Mouse (Mus musculus): Measurements from ENCODE around the gene Lrrc29. TPM values are rescaled to one million over a fixed set of nuclear protein-coding genes. Genes with fewer than 3 reads are reported as not detected.

Lrrc29 gene
- polyA plus RNA-seq, 1 experiment: 13.2 TPM

DNA sequence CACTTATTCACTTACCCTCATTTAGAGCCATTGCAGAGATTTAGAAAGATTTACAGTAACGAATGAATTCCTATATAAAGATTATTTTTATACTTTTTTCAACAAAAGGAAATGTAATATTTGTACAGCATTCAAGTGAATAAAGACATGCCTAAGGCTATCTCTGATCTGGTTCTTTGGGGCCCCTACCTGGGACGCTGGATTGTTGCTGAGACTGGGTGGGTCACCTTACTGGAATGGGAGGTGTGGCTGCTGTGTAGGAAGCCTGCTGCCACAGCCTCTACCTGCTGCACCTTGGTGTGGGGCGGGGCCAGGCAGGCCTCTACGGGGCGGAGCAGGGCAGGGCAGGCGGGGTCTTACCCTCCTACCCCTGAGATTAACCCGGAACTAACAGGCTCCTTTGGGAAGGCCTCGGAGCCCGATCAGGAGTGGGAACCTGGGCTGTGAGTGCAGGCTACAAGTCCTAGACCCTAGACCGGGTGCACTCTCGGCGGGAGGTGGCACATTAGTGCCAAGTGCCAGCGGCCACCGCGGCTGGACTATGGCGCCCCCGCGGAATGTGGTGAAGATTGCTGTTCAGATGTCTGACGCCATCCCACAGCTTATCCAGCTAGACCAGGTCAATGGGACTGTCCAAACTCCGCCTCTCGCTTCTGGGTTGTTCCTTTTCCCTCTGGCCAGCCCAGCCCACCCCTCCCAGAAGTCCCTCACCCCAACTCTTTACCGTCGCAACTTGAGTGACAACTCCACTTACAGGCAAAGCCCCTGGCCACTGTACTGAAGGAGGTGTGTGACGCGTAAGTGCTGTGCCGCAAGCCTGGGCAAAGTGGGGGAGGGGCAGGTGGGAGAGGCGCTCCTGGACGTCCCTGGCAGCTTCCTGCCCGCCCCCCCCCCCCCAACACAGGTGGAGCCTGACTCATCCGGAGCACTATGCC, 20.6 kb downstream of the Lrrc29 start, which contains the start of gene Elmo3:
Gene Elmo3, plus strand, starts transcription at position 391 of the 935 bp plus-strand sequence.
- WGBS: 9% methylated on average over 30 of the region's 30 CpGs
- peaks cover 4% of the 10 kb centered on the region for H3K4me1 ChIP-seq (ENCODE audit: control insufficient read depth, insufficient read depth, low read length)
- H3K4me3 ChIP-seq (replicated peaks; ENCODE audit: extremely low read depth, low read depth, low read length): peak within 1 kb of the TSS; percentile 52
- TF ChIP-seq POLR2A (IDR thresholded peaks at IDR 0.05; ENCODE audit: borderline replicate concordance, extremely low read depth, low read depth, low read length): peak; percentile 75; the same call in 1 of the 2 replicates
- no peak for TF ChIP-seq CTCF (IDR thresholded peaks at IDR 0.05; ENCODE audit: insufficient read depth, low read length)
- DNase-seq: peak; percentile 83

DNA sequence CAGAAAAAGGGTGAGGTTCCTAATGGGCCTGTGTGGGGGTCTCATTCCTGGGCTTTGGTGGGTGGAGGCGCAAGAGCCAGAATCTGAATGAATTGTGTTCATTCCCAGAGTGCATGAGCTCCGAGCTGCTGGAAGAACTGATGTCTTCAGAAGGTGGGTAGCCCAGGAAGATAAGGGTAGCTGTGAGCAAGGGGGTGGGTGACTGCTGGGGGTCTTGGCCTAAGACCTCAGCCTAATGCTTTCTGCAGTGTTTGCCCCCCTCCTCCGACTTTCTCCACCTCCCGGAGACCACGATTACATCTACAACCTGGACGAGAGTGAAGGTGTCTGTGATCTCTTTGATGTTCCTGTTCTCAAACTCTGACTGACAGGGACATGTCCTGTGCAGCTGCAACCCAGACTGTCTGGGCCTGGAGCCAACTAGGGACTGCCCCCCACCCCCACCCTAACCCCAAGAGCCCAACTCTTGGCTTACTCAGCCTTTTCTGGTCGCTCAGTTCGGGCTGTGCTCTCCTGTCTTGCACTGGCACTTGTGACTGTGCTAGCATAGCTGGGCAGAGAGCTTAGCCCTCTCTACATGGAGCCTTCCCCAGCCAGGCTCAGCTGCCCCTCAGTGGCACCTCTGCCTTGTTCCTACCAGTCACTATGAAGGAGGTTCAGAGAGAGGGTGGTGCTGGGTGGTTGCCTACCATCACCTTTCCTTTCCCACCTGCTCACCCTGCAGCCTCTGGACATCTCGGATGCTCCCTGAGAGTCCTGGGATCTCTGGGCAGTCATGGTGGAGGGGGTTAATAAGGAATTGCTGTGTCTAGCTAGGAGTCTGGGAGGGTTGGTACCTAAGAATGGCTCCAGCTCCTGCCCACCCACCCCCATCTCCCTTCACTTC, 21.5 kb downstream of the Lrrc29 start:
- DNase-seq: no peak
- H3K4me3 ChIP-seq (replicated peaks; ENCODE audit: extremely low read depth, low read depth, low read length): no peak overlapping the region
- TF ChIP-seq POLR2A (IDR thresholded peaks at IDR 0.05; ENCODE audit: borderline replicate concordance, extremely low read depth, low read depth, low read length) (no peak), CTCF (IDR thresholded peaks at IDR 0.05; ENCODE audit: insufficient read depth, low read length) (no peak)
- WGBS: 45% methylated on average over 9 of the region's 9 CpGs
- H3K4me1 ChIP-seq (ENCODE audit: control insufficient read depth, insufficient read depth, low read length): peaks cover 4% of the 10 kb centered on the region

DNA sequence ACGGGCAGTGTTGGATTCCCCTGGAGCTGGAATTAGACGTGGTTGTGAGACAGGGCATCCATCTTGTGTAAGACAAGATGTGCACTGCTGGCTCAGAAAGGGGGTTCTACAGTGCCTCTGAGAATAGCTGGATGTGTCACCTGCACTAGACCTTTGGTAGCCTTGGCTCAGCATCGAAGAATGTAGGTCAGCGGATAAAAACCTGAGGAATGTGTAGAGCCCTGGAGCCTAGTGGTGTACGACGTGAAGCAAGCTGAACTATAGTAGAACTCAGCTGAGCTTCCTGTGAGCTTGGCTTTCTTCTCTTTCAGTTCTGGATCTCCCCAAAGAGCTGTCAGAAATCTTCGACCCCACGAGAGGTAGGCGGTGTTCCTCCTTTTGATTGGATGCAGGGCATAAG, 22.2 kb downstream of the Lrrc29 start:
- 59% methylated on average over 9 of the region's 9 CpGs for WGBS

DNA sequence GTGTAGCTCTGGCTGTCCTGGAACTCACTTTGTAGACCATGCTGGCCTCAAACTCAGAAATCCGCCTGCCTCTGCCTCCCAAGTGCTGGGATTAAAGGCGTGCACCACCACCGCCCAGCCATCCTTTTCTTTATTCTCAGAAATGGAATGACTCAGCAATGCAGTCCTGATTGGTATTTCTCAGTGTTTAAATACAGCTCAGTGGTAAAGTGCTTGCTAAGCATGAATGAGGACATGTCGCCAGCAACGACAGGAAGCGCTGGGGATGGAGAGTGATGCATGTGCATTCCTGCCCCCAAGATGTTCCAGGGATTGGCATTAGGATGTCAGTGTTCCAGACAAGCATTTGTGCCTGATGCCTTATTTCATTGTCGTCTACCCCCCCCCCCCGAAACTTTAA, 22.7 kb downstream of the Lrrc29 start:
- DNase-seq: no peak
- TF ChIP-seq CTCF (IDR thresholded peaks at IDR 0.05; ENCODE audit: insufficient read depth, low read length) (no peak), POLR2A (IDR thresholded peaks at IDR 0.05; ENCODE audit: borderline replicate concordance, extremely low read depth, low read depth, low read length) (no peak)
- 64% methylated on average over 8 of the region's 8 CpGs for whole genome bisulfite sequencing

More for the DNA sequence above, 22.2 kb downstream of the Lrrc29 start:
- Histone ChIP-seq H3K4me3 (replicated peaks; ENCODE audit: extremely low read depth, low read depth, low read length) (no peak overlapping the region), H3K4me1 (ENCODE audit: control insufficient read depth, insufficient read depth, low read length) (peaks cover 6% of the 10 kb centered on the region)
- DNase-seq: no peak
- no peak for TF ChIP-seq POLR2A (IDR thresholded peaks at IDR 0.05; ENCODE audit: borderline replicate concordance, extremely low read depth, low read depth, low read length)
- no peak for TF ChIP-seq CTCF (IDR thresholded peaks at IDR 0.05; ENCODE audit: insufficient read depth, low read length)

DNA sequence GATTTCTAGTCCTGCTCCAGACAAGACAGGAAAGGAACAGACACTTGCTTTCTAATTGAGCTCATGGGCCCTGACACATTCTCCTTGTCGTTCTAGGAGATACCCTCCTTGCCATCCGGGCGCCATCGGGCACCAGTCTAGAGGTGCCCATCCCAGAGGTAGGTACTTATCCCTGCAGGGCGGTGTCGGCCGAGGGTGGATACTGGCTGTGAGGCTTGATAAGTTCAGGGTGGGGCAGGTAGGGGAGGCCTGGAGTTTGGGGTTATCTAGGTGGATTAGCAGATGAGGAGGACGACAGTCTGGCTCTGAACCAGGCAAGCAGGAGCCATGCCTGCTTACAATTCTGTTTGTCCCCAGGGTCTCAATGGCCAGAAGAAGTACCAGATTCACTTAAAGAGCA, 26.1 kb downstream of the Lrrc29 start:
- Histone ChIP-seq H3K4me3 (replicated peaks; ENCODE audit: extremely low read depth, low read depth, low read length) (no peak overlapping the region), H3K4me1 (ENCODE audit: control insufficient read depth, insufficient read depth, low read length) (peaks cover 21% of the 10 kb centered on the region)
- TF ChIP-seq CTCF (IDR thresholded peaks at IDR 0.05; ENCODE audit: insufficient read depth, low read length): no peak
- TF ChIP-seq POLR2A (IDR thresholded peaks at IDR 0.05; ENCODE audit: borderline replicate concordance, extremely low read depth, low read depth, low read length): no peak
- 94% methylated on average over 8 of the region's 8 CpGs for WGBS
- DNase-seq: no peak

More for the DNA sequence above, 22.7 kb downstream of the Lrrc29 start:
- Histone ChIP-seq H3K4me3 (replicated peaks; ENCODE audit: extremely low read depth, low read depth, low read length) (no peak overlapping the region), H3K4me1 (ENCODE audit: control insufficient read depth, insufficient read depth, low read length) (peaks cover 11% of the 10 kb centered on the region)

DNA sequence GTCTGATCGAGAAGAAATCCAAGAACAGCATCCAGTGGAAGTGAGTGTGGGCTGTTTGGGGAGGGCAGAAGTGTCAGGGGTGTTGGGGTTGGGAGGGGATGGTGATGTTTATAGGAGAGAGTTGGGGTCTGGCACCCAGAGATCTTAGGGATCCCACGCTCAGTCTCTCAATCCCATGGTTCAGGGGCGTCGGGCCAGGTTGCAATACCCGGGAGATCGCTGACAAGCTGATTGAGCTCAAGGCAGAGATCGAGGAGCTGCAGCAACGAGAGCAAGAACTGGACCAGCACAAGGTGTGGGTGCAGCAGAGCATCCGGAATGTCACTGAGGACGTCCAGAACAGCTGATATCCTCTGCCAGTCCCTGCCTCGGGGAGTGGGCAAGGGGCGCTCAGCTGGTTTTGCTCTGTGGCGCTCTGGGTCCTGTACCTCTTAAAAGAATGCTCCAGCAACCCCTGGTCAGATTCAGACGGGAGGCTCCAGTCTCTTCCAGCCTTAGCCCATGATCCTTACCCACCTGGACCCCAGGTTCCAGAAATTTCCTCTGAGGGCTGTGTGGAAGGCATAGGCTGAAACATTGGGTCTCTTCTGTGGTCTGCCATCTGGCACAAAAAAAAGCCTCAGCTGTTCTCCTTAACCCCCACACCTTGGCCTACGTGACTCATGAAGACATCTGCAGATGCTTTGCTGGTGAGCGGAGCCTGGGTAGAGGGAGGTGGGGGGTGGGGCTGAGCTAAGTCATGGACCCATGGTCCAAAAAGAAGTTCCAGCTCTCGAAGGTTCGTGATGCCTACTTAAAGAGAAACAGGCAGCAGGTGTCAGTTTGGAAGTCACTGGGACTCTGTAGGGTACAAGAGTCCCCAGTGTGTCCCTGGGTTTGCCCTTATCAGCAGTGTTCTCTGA, 27.5 kb downstream of the Lrrc29 start:
- 38% methylated on average over 18 of the region's 18 CpGs for WGBS
- no peak for DNase-seq
- H3K4me1 ChIP-seq (ENCODE audit: control insufficient read depth, insufficient read depth, low read length): peaks cover 18% of the 10 kb centered on the region
- TF ChIP-seq CTCF (IDR thresholded peaks at IDR 0.05; ENCODE audit: insufficient read depth, low read length) (no peak), POLR2A (IDR thresholded peaks at IDR 0.05; ENCODE audit: borderline replicate concordance, extremely low read depth, low read depth, low read length) (no peak)
- peak overlapping the region; percentile 83 for H3K4me3 ChIP-seq (replicated peaks; ENCODE audit: extremely low read depth, low read depth, low read length)

DNA sequence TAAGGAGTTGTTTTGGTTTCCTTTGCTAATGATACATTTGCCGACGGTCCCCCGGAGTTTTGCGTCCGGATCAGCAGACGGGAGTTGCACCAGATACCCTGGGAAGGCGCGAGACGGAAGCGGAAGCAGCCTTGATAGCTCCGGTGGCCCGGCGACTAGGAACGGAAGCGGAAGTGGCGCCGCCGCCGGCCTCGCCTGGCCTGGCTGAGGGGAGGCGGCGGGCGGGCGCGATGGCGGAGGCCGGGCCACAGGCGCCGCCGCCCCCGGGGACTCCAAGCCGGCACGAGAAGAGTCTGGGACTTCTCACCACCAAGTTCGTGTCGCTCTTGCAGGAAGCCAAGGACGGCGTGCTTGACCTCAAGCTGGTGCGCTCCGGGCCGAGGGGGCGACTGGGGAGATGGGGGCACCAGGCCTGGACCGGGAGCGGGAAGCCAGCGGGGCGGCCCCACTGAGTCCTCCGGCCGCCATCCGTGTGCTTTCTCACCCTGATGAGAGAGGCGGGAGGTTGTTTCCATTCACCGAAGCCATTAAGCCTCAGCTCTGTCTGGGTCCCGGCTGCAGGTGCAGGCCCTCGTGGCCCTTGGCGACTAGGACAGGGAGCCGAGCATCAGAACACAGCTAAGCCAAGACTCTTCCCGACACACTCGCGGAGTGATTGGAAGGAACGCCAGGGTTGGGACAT, 28.4 kb downstream of the Lrrc29 start, which contains the start of gene E2f4:
Gene E2f4, plus strand, starts transcription at position 153 of the 682 bp plus-strand sequence.
- DNase-seq: peak; percentile 84
- H3K4me3 ChIP-seq (replicated peaks; ENCODE audit: extremely low read depth, low read depth, low read length): peak within 1 kb of the TSS; percentile 83
- peaks cover 18% of the 10 kb centered on the region for H3K4me1 ChIP-seq (ENCODE audit: control insufficient read depth, insufficient read depth, low read length)
- under 1% methylated on average over 58 of the region's 58 CpGs for WGBS
- TF ChIP-seq CTCF (IDR thresholded peaks at IDR 0.05; ENCODE audit: insufficient read depth, low read length): no peak
- no peak for TF ChIP-seq POLR2A (IDR thresholded peaks at IDR 0.05; ENCODE audit: borderline replicate concordance, extremely low read depth, low read depth, low read length)
